Mouse (Mus musculus): ENCODE results near the gene Avp. TPM values are rescaled to one million over a fixed set of nuclear protein-coding genes. Genes with fewer than 3 reads are reported as not detected.

Gene Avp
- total and polyA plus RNA-seq, 2 experiments from 2014 or later, result 92.1 to 181 TPM

DNA sequence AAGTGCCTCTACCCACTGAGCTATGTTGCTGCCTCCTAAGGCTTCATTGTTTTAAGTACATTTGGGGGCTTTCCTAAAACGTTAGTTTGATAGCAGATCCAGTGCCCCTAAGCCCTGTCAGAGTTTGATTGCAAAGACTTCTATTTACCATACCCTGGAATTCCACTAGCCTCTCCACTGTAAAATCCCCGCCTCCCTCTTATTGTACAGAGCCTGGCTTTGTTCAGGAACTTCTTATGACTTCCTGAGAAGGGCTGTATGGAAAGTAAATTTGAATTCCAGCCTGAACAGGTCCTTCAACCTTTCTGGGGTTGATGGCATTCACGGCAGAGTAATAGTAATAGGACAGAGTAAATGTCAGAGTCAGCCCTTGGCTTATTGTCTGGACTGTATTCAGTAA is 45.5 kb downstream of the Avp start:
- H3K27ac ChIP-seq (ENCODE audit: low read depth, low read length), result no peak overlapping the region
- peaks cover 88% of the 10 kb centered on the region for H3K36me3 ChIP-seq (ENCODE audit: insufficient read depth)
- 75% methylated on average over 3 of the region's 3 CpGs for WGBS
- no peak overlapping the region for H3K4me3 ChIP-seq (ENCODE audit: low read depth, low read length)
- no peak for TF ChIP-seq CTCF (IDR thresholded peaks at IDR 0.05; ENCODE audit: low read depth)
- H3K4me1 ChIP-seq (ENCODE audit: insufficient read depth), result no peaks in the 10 kb centered on the region
- DNase-seq (no peak), ATAC-seq (no peak)
- H3K9me3 ChIP-seq (ENCODE audit: low read length), result no peaks in the 10 kb centered on the region
- no peaks in the 10 kb centered on the region for H3K27me3 ChIP-seq (ENCODE audit: insufficient read depth, low read length)
- H3K9ac ChIP-seq, result no peak overlapping the region
- no peak overlapping the region for H3K4me2 ChIP-seq (ENCODE audit: low read depth)

GRCm38 (mm10) chr2:130535017-130535416 is 47.3 kb downstream of the Avp start:
- no peaks in the 10 kb centered on the region for H3K4me1 ChIP-seq (ENCODE audit: insufficient read depth)
- WGBS, result 90% methylated on average over 6 of the region's 6 CpGs
- DNase-seq (no peak), ATAC-seq (no peak)
- no peak overlapping the region for H3K27ac ChIP-seq (ENCODE audit: low read depth, low read length)
- no peak for TF ChIP-seq CTCF (IDR thresholded peaks at IDR 0.05; ENCODE audit: low read depth)
- H3K36me3 ChIP-seq (ENCODE audit: insufficient read depth), result peaks cover 84% of the 10 kb centered on the region
- no peaks in the 10 kb centered on the region for H3K27me3 ChIP-seq (ENCODE audit: insufficient read depth, low read length)
- H3K9me3 ChIP-seq (ENCODE audit: low read length), result no peaks in the 10 kb centered on the region
- H3K4me3 ChIP-seq (ENCODE audit: low read depth, low read length), result no peak overlapping the region
- H3K9ac ChIP-seq, result no peak overlapping the region
- no peak overlapping the region for H3K4me2 ChIP-seq (ENCODE audit: low read depth)

- Histone ChIP-seq H3K27me3 (ENCODE audit: insufficient read depth, low read length) (no peaks in the 10 kb centered on the region), H3K4me2 (ENCODE audit: low read depth) (no peak overlapping the region), H3K27ac (ENCODE audit: low read depth, low read length) (no peak overlapping the region), H3K4me1 (ENCODE audit: insufficient read depth) (no peaks in the 10 kb centered on the region), H3K9me3 (ENCODE audit: low read length) (no peaks in the 10 kb centered on the region), H3K9ac (no peak overlapping the region), H3K36me3 (ENCODE audit: insufficient read depth) (peaks cover 76% of the 10 kb centered on the region), H3K4me3 (ENCODE audit: low read depth, low read length) (no peak overlapping the region)
- WGBS, result 93% methylated on average over 2 of the region's 2 CpGs
- ATAC-seq, result no peak
- no peak for DNase-seq
- no peak for TF ChIP-seq CTCF (IDR thresholded peaks at IDR 0.05; ENCODE audit: low read depth)
Observed at GRCm38 (mm10) chr2:130532201-130532600, 50.2 kb downstream of the Avp start.

Small RNAs within 50 kb of the gene (microRNA-seq; reads per million reads assigned to microRNA genes)
- 0 reads per million in 2 experiments for gene Gm23876

Other genes with a start within 250 kb of the Avp start
- 18.4 and 20.4 TPM in 2 replicates for gene Cpxm1, start 185.0 kb downstream of the Avp start, total RNA-seq (2014; rRNA removed)
- gene Cpxm1, start 185.0 kb downstream of the Avp start, polyA plus RNA-seq (2015; fragmentation: Nextera tagmentation; extraction: Ambion mirVana), result 20.4 and 22.4 TPM in 2 replicates
- not detected in 2 replicates for gene Gm28372, start 177.3 kb downstream of the Avp start, total RNA-seq (2014; rRNA removed)
- not detected in 2 replicates for gene Gm28372, start 177.3 kb downstream of the Avp start, polyA plus RNA-seq (2015; fragmentation: Nextera tagmentation; extraction: Ambion mirVana)
- not detected in 2 replicates for gene 1700020A23Rik, start 177.3 kb downstream of the Avp start, total RNA-seq (2014; rRNA removed)
- 0.45 TPM in 1 of 2 replicates, not detected in the other for gene 1700020A23Rik, start 177.3 kb downstream of the Avp start, polyA plus RNA-seq (2015; fragmentation: Nextera tagmentation; extraction: Ambion mirVana)
- not detected in 2 replicates for gene Tmem239, start 176.1 kb downstream of the Avp start, total RNA-seq (2014; rRNA removed)
- gene Tmem239, start 176.1 kb downstream of the Avp start, polyA plus RNA-seq (2015; fragmentation: Nextera tagmentation; extraction: Ambion mirVana), result 0.16 TPM in 1 of 2 replicates, not detected in the other
- gene Vps16, start 158.2 kb downstream of the Avp start, total RNA-seq (2014; rRNA removed), result 78.7 and 99.8 TPM in 2 replicates
- 68.7 and 76.7 TPM in 2 replicates for gene Vps16, start 158.2 kb downstream of the Avp start, polyA plus RNA-seq (2015; fragmentation: Nextera tagmentation; extraction: Ambion mirVana)
- gene Pced1a, start 157.9 kb downstream of the Avp start, total RNA-seq (2014; rRNA removed), result 15.9 and 18.0 TPM in 2 replicates
- 7.9 and 9.2 TPM in 2 replicates for gene Pced1a, start 157.9 kb downstream of the Avp start, polyA plus RNA-seq (2015; fragmentation: Nextera tagmentation; extraction: Ambion mirVana)
- gene Ptpra, start 132.3 kb downstream of the Avp start, total RNA-seq (2014; rRNA removed), result 154 and 167 TPM in 2 replicates
- gene Ptpra, start 132.3 kb downstream of the Avp start, polyA plus RNA-seq (2015; fragmentation: Nextera tagmentation; extraction: Ambion mirVana), result 142 and 162 TPM in 2 replicates
- gene Mrps26, start 18.8 kb downstream of the Avp start, total RNA-seq (2014; rRNA removed), result 46.2 and 59.7 TPM in 2 replicates
- 113 and 119 TPM in 2 replicates for gene Mrps26, start 18.8 kb downstream of the Avp start, polyA plus RNA-seq (2015; fragmentation: Nextera tagmentation; extraction: Ambion mirVana)
- 4.0 and 8.8 TPM in 2 replicates for gene Oxt, start 6.4 kb downstream of the Avp start, total RNA-seq (2014; rRNA removed)
- gene Oxt, start 6.4 kb downstream of the Avp start, polyA plus RNA-seq (2015; fragmentation: Nextera tagmentation; extraction: Ambion mirVana), result 2.2 and 8.1 TPM in 2 replicates
- 10.0 and 11.0 TPM in 2 replicates for gene Fastkd5, start 47.5 kb upstream of the Avp start, total RNA-seq (2014; rRNA removed)
- 7.1 and 8.1 TPM in 2 replicates for gene Fastkd5, start 47.5 kb upstream of the Avp start, polyA plus RNA-seq (2015; fragmentation: Nextera tagmentation; extraction: Ambion mirVana)
- 5.5 and 6.6 TPM in 2 replicates for gene Ubox5, start 47.5 kb upstream of the Avp start, total RNA-seq (2014; rRNA removed)
- gene Ubox5, start 47.5 kb upstream of the Avp start, polyA plus RNA-seq (2015; fragmentation: Nextera tagmentation; extraction: Ambion mirVana), result 5.9 and 7.3 TPM in 2 replicates
- gene Lzts3, start 60.2 kb upstream of the Avp start, total RNA-seq (2014; rRNA removed), result 33.5 and 35.5 TPM in 2 replicates
- gene Lzts3, start 60.2 kb upstream of the Avp start, polyA plus RNA-seq (2015; fragmentation: Nextera tagmentation; extraction: Ambion mirVana), result 4.7 and 11.3 TPM in 2 replicates
- gene Ddrgk1, start 82.1 kb upstream of the Avp start, total RNA-seq (2014; rRNA removed), result 33.8 and 40.1 TPM in 2 replicates
- gene Ddrgk1, start 82.1 kb upstream of the Avp start, polyA plus RNA-seq (2015; fragmentation: Nextera tagmentation; extraction: Ambion mirVana), result 73.0 and 77.4 TPM in 2 replicates
- 151 and 160 TPM in 2 replicates for gene Itpa, start 85.1 kb upstream of the Avp start, total RNA-seq (2014; rRNA removed)
- gene Itpa, start 85.1 kb upstream of the Avp start, polyA plus RNA-seq (2015; fragmentation: Nextera tagmentation; extraction: Ambion mirVana), result 128 and 145 TPM in 2 replicates
- gene Slc4a11, start 115.0 kb upstream of the Avp start, total RNA-seq (2014; rRNA removed), result 0.31 and 0.76 TPM in 2 replicates
- gene Slc4a11, start 115.0 kb upstream of the Avp start, polyA plus RNA-seq (2015; fragmentation: Nextera tagmentation; extraction: Ambion mirVana), result 0.28 and 0.51 TPM in 2 replicates

Data from forebrain, postnatal 0 days (tissue).